Mouse (Mus musculus) ES-Bruce4 (cell line): ENCODE results near the gene Nudt21.

Experiments used
- CTCF ChIP-seq: IDR thresholded peaks from one replicate; pipeline ENCODE4 v1.8.1; 2011; ENCODE audit warnings: low read depth, low read length
- POLR2A ChIP-seq: IDR thresholded peaks from one replicate; pipeline ENCODE4 v1.8.1; 2011; ENCODE audit warnings: low read length; ENCODE audit not compliant: insufficient read depth

- no peak for TF ChIP-seq CTCF
- no peak for TF ChIP-seq POLR2A
Observed at GRCm38 (mm10) chr8:94029701-94030100, 7.1 kb downstream of the Nudt21 start.
